Mouse (Mus musculus): ENCODE measurements around the gene Pdzd2.

The Pdzd2 gene

DNA sequence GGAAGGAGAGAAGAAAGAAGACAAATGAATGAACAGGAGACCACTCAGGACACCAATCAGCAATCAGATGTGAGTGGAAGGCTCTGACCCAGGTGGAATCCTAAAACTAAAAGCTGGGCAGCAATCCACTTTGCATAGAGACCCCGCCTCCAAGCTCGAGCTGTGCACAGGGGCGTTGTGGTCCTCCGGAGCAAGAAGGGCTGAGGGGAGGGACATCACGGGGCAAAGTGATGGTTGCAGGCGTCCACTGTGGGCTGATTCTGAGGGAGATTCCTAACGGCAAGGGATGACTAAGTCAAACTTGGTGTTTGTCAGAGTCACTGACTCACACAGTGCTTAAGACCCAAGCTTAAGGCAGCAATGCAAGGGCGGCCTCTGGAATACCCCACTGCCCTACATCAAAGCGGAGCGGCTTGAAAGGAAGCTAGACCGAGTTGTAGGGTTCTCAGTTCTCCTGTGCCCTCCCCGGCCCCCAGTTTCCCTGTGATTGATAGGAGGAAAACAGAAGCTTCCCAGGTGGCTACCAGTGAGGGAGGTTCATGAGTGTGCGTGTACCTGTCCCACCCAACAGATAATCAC, 314.6 kb downstream of the Pdzd2 start:
- DNase-seq, result no peak

DNA sequence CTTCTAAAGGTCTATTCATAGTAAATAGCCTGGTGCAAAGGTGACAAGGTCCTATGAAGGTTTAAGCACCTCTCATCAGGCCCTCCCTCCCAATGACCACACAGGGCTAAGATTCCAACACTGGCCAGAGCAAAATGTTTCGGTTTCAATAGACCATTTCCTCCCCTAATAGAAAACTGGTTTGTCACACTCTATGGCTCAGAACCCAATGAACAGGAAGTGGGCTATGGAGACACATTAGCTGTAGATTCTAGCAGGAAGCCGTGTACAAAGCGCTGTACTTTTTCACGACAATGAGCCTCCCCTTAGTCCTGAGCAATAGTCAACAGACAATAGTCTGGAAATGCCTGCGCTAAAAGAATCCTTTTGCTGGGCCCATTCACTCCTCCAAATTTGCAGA, 315.5 kb downstream of the Pdzd2 start:
- no peak for DNase-seq

DNA sequence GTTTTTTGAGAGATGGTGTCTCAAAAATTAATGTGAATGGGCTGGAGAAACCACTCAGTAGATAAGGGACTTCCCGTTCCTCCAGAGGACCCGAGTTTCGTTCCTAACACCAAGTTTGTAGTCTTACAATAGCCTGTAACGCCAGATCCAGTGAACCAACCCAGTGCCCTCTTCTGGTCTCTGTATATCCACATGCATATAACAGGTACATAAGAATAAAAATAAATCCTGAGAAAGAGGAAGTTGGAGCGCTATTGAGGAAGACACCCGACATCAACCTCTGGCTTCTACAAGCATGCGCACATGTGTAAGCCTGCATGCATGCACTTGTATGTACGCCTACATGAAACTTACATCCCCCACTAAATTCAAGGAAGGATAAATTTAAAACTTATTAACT, 318.8 kb downstream of the Pdzd2 start:
- DNase-seq, result no peak

DNA sequence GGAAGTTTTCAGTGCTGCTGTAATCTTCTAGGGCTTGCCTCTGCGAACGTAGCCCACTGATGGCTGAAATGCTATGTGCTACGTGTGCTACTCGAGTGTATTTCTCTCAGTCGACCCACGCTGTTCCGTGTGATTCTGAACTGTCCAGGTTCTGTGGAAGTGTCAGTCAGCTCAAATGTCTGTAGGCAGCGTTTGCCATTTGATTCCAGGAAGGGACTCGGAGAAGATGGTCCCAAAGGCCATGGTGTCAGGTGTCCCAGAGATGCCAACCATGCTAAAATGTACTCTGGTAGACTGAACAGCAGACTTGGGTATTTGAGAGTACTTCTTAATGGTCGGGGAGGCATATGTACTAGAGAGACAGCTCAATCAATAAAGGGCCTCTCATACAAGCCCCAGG, 319.3 kb downstream of the Pdzd2 start:
- no peak for DNase-seq

DNA sequence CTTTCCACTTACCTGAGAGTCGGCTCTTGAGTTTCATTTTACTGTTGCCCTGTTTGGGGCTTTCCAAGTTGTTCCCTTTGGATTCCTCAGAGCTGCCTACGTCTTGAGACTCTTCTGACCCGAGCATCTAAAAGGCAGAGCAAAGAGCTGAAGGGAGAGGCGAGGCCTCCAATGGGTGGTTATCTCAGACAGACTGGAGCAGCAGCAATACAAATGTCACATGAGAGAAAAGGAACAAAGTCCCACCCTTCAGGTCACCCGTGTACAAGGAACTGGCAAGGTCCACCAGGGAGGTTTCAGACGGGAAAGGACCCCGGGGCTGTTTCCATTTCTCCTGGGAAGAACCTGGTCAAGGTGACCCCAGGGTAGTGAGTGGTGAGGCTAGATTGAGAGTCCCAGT, 320.3 kb downstream of the Pdzd2 start:
- DNase-seq, result no peak

DNA sequence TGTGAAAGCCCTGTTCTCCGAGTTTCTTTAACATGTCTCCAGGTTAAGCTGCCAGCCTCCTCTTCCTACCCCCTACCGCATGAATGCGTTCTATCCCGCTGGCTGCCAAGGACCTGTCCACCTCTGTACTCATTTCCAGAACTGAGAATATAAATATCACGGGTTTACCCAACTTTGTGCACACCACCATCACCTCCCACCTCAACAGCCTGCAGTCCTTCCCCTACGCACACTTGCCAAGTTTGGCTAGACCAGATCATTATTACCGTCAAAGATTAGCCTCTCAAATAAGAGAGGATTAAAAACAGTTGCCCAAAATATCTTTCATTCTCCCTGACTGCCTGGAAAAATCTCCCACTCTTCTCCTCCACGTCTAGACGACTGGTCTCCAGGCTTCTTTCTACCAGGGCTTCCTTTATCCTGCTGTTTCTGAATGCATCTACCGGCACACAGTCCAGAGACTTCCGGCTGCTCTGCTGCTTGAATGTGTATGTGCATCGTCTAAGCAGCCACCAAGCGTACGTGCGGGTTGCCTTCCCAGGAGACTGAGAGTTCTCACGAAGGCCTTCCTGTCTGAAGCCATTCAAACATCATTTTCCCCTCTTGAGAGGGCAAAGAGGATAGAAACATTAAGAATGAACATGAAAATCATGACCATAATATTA, 324.1 kb downstream of the Pdzd2 start:
- no peak for DNase-seq

DNA sequence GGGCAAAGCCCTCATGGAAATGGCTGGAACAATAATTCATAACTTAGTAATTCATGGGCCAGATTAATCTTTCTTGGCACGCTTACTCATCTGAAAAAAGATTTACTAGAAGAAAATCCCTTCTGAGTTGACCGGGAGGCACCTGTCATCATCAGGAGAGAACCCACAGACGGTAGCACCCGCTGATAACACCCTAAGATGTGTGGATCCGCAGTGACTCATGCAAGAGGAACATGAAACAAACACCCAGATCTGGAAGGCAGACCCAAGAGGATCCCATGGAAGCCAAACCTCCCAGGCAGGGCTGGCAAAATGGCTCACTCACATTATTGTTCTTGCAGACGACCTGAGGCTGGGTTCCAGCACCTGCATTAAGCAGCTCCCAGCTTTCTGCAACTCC, 325.0 kb downstream of the Pdzd2 start:
- no peak for DNase-seq

DNA sequence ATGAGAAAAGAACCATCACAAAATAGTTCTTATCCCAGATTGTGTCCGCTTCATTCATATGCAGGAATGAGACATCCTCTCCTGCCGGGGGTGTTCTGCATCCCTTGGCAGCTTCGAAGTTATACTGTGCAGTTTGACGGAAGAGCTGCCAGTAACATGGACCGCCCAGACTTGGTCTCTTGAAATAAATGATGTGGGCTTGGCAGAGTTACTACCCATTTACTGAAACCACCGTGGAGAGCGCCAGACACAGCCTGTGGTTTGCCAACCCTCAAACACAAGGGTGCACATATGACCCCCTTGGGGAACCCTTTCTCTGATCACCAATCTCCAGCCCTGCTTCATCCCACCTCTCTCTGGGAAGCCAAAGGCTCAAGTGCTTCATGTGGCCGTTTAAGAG, 331.5 kb downstream of the Pdzd2 start:
- no peak for DNase-seq

DNA sequence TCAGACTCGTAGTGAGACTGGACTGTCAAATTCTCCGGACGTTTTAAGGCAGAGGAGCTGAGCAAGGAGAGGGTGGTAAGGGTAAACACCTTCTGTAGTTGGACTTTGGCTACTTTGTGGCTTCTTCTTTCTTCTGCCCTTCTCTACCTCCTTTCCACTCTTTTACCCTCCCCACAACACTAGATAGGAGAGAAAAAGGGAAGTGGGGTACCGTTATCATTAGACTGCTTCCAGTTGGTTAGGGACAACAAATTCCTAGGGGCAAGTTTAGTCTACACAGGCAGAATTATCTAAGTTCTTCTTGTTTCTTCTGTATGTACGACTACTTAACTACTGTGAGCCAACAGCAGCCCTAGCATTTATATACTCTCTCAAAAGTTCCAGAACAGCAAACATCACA, 334.1 kb downstream of the Pdzd2 start:
- DNase-seq, result no peak

DNA sequence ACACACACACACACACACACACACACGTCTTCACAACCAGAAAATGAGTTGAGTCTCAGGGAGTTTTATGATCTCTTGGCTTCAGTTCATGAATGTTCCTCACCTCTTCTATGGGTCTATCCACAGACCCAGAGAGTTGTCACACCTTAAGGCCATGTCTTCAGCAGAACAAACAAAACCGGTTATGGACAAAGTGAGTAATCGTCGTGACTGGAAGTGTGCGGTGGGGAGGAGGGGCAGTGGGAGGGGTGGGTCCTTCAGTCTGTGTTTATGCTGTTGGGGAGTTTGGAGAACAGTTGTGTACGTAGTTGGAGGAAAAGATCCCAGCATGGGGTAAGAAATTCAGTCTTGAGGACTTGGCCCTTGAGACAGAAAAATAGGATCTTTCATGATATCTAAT, 342.7 kb downstream of the Pdzd2 start:
- no peak for DNase-seq

DNA sequence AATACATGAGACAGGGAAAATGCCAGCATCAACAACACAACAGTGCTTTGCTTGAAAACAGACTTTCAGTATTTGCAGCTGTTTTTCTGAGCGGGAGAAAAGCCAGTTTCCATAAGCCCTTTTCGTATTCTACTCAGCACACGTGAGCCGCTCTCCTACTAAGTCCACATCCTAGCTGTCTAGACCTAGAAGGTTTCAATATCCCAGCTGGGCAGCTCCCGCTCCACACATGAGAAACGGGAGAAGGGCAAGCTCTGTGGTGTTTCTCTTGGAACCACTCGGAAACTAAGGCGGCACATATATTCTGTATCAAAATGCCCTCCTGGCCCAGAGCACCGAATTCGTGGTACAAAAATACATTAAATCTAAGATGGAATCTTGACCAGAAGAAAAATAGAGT, 345.0 kb downstream of the Pdzd2 start:
- no peak for DNase-seq

DNA sequence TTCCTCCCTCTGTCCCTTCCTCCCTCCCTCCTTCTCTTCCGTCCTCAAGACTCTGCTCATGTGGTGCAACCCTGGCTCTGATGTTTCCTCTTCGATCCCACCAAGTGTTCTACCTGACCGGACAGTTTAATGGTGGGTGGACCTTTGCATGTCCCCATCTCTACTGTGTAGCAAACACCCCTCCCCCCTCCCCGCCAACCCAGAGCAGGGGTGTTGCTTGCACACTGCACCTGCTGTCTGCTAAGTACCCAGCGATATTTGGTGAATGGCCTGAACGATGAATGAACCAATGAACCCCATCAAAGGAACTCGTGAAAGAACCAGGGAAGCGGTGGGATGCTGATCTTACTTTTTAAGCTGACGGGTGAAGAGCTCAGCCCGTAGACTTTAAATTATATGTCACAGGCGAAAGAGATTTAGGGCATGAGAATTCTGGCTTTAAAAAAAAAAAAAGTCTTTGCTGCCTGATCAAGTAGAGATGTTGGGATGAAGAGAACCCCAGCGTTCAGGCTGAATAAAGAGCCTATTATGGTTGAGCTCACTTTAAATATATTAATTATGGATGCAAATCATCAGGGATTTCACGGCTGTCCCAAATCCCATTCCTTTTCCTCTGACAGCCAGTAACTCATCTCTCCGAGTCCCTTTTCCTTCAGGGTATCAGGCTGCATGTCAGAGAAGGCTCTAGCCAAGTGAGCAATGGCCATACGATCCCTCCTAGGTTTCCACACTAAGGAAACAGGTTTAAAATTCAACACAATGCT, 350.8 kb downstream of the Pdzd2 start:
- no peak for DNase-seq

DNA sequence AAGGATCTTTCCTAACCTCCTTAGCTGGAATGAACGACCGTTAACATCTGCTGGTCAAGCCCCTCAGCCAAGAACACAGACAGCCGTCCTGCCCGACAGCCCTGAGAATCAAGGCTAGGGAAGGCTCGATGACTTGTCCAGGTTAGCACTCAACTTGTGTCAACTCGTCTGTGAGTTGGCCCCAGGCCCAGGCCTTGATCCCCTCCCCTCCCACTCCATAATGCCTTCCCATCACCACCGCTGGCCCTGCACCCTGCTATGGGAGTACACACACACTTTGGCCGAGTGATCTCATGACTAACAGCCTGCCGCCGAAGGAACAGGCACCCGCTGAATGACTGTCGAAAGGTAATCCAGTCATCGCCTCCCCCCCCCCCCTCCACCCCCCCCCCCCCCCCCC, 355.0 kb downstream of the Pdzd2 start:
- no peak for DNase-seq

DNA sequence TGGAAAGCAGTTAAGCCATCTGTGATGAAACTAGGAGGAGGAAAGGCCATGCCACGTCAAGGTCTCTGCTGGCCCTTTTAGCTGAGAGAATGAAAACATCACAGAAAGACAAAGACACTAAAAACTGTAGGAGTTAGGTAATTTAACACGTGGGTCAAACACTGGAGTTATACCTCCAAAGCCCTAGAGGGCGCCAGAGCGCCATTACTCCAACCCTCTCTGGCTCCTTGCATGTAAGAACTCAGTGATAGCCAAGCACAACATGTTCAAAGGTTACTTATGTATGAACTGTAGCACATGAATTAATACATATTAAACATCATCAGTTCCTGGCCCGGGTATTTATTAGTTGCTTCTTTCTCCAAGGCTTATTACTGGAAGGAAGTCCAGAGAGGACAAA, 359.2 kb downstream of the Pdzd2 start:
- peak; percentile 62 for DNase-seq

DNA sequence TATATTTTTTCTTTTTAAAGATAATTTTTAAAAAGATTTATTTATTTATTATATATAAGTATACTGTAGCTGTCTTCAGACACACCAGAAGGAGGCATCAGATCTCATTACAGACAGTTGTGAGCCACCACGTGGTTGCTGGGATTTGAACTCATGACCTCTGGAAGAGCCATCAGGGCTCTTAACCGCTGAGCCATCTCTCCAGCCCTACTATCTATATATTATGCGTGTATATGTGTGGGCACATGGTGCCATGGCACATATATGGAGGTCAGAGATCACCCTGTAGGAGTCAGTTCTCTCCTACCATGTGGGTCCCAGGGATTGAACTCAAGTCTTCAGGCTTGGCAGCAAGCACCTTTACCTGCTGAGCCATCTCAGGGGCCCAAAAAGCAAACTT, 359.7 kb downstream of the Pdzd2 start:
- DNase-seq, result no peak

DNA sequence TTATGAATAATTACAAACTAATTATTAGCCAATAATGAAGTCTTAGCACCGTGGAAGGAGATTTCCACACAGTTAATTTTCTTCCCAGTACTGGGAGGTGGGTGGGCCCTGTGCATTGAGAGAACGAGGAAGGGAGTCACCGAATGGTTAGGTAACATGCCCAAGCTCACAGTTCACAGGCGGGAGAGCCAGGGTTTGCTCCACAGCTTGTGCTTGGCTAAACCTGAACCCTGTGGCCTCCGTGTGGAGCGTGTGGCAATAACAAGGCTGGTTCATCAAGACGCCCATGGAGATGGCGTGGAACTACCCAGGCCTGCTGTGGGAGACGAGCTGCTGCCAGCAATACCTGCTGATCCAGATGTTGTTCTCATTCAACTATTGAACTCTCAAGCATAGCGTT, 361.9 kb downstream of the Pdzd2 start:
- no peak for DNase-seq

DNA sequence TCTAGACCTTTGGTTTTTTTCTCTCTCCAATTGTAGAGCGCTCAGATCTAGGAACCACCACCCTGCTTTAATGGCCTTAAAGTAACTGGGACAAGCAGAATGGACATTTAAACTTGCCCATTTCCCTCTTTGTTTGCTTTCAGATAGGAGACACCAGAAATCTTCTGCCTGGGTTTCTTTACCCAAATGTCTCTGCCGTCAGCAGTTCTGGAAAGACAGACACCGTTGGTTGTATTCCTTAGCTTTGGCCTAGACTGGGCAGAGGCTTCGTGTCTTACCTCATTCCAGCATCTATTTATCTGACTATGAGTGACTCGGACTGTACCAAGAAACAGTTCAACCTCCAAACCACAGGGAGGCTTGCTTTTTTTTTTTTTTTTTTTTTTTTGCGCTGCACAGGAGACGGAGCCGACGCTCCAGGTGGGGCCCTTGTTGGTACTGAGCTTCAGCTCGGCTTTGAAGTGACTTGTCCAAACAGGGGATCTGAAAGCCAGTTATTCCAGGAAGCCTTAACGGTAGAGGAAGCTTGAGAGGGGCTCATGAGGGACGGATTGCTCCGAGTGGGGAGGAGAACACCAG, 363.1 kb downstream of the Pdzd2 start:
- no peak for DNase-seq

DNA sequence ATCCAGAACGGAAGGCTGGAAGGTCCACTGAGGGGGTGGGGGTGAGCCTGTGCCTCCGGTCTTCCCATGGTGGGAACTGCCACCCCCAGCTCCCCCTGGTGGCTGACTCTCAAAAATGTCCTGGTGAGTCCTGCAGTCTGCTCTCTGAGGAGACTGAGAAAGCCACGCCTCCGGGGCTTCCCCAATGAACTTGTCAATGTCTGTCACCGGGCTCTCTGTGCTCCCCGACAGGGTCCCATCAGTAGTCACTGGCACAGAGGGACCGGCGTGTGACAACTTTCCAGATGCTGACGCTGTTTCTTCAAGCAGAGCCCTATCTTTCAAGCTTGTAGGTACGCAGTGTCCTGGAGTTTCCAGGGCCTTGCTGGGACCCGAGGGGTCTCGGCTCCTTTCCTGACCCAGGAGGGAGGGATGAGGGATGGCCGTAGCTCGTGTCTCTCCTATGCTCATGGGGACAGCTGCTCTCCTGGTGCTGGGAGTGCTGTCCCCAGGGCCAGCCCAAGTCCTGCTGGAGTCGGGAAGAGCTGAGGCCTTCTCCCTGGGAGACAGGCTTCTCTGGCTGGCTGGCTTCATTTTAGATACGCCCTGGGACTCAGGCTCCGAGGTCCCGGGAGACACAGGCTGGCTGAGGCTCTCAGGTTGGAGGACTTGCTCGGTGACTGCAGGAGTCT, 363.9 kb downstream of the Pdzd2 start:
- DNase-seq, result peak; percentile 92

DNA sequence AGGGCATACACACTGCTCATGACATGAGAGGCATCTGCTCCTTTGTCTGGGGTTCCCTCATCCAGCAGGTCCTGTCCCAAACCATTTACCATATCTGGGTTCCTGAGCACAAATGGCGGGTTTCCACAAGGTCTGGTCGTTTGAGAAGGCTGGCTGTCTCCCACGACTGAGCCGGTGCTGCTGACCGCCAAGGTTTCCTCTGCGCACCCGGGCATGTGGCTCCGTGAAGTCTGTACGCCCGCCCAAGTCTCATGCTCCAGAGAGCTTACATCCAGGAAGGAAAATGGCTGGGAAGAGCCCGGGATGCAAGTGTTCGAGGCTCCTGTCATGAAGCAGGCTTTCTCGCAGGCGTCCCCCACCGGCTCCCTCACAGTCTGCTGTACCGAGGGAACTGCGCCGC, 364.8 kb downstream of the Pdzd2 start:
- no peak for DNase-seq

DNA sequence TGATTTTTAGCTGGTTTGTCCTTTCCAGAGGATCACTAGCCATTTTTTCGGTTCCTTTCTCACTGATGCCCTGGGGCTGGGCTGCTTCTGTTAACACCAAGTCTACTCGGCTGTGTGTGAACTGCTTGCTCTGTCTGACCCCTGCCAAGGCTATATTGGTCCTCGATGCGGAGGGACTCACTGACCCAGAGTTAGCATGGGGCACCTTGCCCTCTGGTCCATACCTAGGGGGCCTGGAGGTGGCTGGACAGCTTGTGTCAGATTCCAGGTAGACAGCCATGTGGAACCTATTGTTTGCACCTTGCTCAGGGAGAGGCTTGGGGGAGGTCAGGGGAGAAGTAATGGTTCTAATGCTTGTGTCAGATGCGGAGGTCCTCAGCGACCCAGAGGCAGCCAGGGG, 365.8 kb downstream of the Pdzd2 start:
- no peak for DNase-seq

DNA sequence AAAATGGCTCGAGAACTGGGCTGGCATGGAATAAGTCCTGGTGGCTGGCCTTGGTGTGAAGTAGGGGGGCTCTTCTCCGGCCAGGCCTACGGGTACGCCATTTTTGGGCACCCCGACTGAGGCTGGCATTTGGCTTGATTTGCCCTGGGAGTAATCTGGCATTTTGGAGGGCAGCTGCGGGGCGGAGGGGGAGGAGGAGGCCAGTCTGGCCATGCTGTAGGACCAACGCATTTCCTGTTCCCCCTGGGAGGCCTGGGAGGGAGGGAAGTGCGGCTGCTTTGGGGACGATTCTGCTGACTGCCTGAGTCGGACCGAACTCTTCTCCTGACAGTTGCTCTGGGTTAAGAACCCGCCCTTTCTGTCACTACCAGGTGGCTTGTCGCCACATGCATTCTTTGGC, 366.2 kb downstream of the Pdzd2 start:
- DNase-seq, result no peak

DNA sequence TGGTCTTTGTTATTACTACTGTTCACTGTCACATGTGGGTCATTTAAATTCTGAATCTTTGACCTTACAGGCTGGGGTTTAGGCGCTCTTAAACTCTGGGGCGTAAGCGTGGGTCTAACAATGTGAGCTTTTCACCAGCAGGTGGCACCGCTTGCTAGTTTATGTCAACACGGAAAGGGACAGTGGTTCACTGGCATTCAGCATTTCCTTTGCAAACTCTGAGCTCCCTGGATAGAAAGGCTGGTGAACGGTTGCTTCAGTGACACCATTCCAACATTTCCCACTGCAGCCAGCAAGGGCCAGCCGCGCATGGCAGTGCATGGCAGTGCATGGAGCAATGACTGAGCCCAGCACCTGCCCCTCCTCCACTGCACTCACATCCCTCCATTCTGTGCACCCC, 368.5 kb downstream of the Pdzd2 start:
- DNase-seq, result peak; percentile 82

DNA sequence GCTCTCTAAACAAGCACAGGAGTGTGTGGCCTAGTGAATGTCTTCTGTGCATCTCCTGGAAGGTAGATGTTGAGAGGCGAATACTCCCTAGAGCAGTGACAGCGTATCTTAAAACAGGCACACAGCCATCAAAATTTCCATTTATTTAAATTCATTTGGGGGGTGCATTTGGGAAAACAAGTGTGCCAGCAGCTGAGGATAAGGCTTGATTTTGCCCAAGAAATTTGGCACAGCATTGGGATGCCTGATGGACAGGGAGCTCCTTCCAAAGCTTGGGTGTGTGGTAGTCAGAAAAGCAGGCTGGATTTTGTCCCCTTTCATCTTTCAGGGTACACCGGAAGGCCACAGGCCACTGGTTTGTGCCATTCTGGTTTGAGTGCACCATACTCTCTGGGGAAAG, 369.6 kb downstream of the Pdzd2 start:
- no peak for DNase-seq

DNA sequence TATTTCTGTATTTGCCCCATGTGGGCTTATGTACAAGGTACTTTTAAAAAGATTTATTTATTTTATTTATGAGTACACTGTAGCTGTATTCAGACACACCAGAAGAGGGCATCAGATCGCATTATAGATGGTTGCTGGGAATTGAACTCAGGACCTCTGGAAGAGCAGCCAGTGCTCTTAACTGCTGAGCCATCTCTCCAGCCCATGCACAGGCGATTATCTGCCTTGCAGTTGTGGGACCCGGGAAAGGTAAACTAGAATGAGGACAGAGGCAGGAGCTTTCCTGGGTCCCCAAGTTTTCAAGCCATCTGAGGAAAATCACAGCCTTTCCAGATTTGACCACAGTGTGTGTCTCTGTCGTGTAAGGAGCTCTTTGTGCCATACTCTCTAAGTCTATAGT, 370.9 kb downstream of the Pdzd2 start:
- DNase-seq, result no peak
